Mouse (Mus musculus) CH12.LX (cell line): ENCODE measurements around the gene Olfr520.

Experiments used
- CHD1 ChIP-seq: IDR thresholded peaks from 2 replicates; pipeline ENCODE4 v1.6.1; 2012; ENCODE audit warnings: low read depth, low read length, improper control_type of control experiment, inconsistent platforms
- CHD2 ChIP-seq: IDR thresholded peaks from 2 replicates; pipeline ENCODE4 v1.6.1; 2011; ENCODE audit warnings: low read length, improper control_type of control experiment
- CTCF ChIP-seq, 2 experiments: IDR thresholded peaks in 1 of 2; conservative IDR thresholded peaks in 1 of 2; 2 replicates each; pipeline ENCODE4 v1.5.1; 2011 to 2012; ENCODE audit warnings: low read depth in 2 of 2, low read length in 2 of 2, improper control_type of control experiment in 1 of 2, inconsistent platforms in 1 of 2, mild to moderate bottlenecking in 1 of 2, moderate library complexity in 1 of 2
- ETS1 ChIP-seq: conservative IDR thresholded peaks from 2 replicates; pipeline ENCODE4 v1.6.1; 2012; ENCODE audit warnings: low read depth, mild to moderate bottlenecking, inconsistent platforms, low read length, improper control_type of control experiment, moderate library complexity
- HCFC1 ChIP-seq: IDR thresholded peaks from 2 replicates; pipeline ENCODE4 v1.6.1; 2012; ENCODE audit warnings: low read depth, mild to moderate bottlenecking, inconsistent platforms, low read length, improper control_type of control experiment
- JUND ChIP-seq: conservative IDR thresholded peaks from 2 replicates; pipeline ENCODE4 v1.6.1; 2011; ENCODE audit warnings: low read depth, low read length, improper control_type of control experiment
- POLR2A ChIP-seq: IDR thresholded peaks from 2 replicates; pipeline ENCODE4 v1.6.1; 2011; ENCODE audit warnings: low read depth, mild to moderate bottlenecking, improper control_type of control experiment, low read length
- POLR2AphosphoS2 ChIP-seq: IDR thresholded peaks from 2 replicates; pipeline ENCODE4 v1.6.1; 2011; ENCODE audit warnings: low read depth, low read length, improper control_type of control experiment
- TCF12 ChIP-seq: IDR thresholded peaks from 2 replicates; pipeline ENCODE4 v1.6.1; 2014; ENCODE audit warnings: low read depth, mild to moderate bottlenecking, inconsistent platforms, low read length, improper control_type of control experiment
- ZKSCAN1 ChIP-seq: IDR thresholded peaks from 2 replicates; pipeline ENCODE4 v1.6.1; 2012; ENCODE audit warnings: low read depth, inconsistent platforms, low read length, improper control_type of control experiment, borderline replicate concordance
- ZNF384 ChIP-seq: IDR thresholded peaks from 2 replicates; pipeline ENCODE4 v1.6.1; 2012; ENCODE audit warnings: low read depth, low read length, improper control_type of control experiment, inconsistent platforms

GRCm38 (mm10) chr7:99709992-99710391 is 20.1 kb upstream of the Olfr520 start:
- no peak for TF ChIP-seq POLR2A
- TF ChIP-seq CTCF (conservative IDR thresholded peaks at IDR 0.05 in 1 of 2, IDR thresholded peaks at IDR 0.05 in 1 of 2; ENCODE audit: low read depth in 2 of 2, low read length in 2 of 2): no peak
- TF ChIP-seq CHD2: no peak
- TF ChIP-seq TCF12: no peak
- TF ChIP-seq CHD1: no peak
- TF ChIP-seq JUND: no peak
- no peak for TF ChIP-seq ZKSCAN1
- no peak for TF ChIP-seq ETS1
- TF ChIP-seq POLR2AphosphoS2: no peak
- no peak for TF ChIP-seq HCFC1
- no peak for TF ChIP-seq ZNF384
